Comparison of ENCODE assay signal across 39 mouse cellular contexts in genomic region chr4:129479863-129480262, GRCm38 (mm10). TPM values are rescaled to one million over a fixed set of nuclear protein-coding genes. Genes with fewer than 3 reads are reported as not detected.
"Had no signal": no experiment of that assay in that cellular context is flagged by ENCODE, and none has a peak within 500 bp of the region (broad histone marks: within the 10 kb centered on the region; RNA-seq: fewer than 3 reads in every experiment).

No protein-coding gene starts in this region.

- H3K4me3 ChIP-seq: heart, adult 2 months; heart, embryonic 13.5 days; heart, embryonic 15.5 days; hindbrain, embryonic 13.5 days; hindbrain, embryonic 15.5 days; kidney, embryonic 15.5 days; limb, embryonic 10.5 days; limb, embryonic 12.5 days had no signal

- DNase-seq: gastrocnemius, postnatal 14 days; gastrocnemius, postnatal 36 days; heart, adult 11 months; heart, adult 2 months; heart, postnatal 14 days; heart, postnatal 36 days; kidney, adult 11 months; kidney, adult 2 months; kidney, adult 9 months; kidney, postnatal 14 days; kidney, postnatal 36 days; layer of hippocampus, adult 9-11 months; layer of hippocampus, postnatal 36 days; liver had no signal

- H3K27me3 ChIP-seq: heart, embryonic 13.5 days; heart, embryonic 15.5 days; hindbrain, embryonic 13.5 days; hindbrain, embryonic 15.5 days; kidney, embryonic 15.5 days; limb, embryonic 12.5 days had no signal

- H3K9me3 ChIP-seq: heart, embryonic 13.5 days; heart, embryonic 15.5 days; hindbrain, embryonic 13.5 days; hindbrain, embryonic 15.5 days; kidney, embryonic 15.5 days; limb, embryonic 10.5 days; limb, embryonic 12.5 days had no signal

- H3K4me2 ChIP-seq: heart, embryonic 11.5 days; heart, embryonic 13.5 days; heart, embryonic 15.5 days; hindbrain, embryonic 13.5 days; hindbrain, embryonic 15.5 days; kidney, embryonic 15.5 days; limb, embryonic 12.5 days had no signal

- H3K27ac ChIP-seq: heart, adult 2 months; heart, embryonic 13.5 days; heart, embryonic 15.5 days; hindbrain, embryonic 13.5 days; hindbrain, embryonic 15.5 days; hindbrain, postnatal 0 days; kidney, embryonic 15.5 days; kidney, postnatal 0 days; limb, embryonic 10.5 days; limb, embryonic 12.5 days; liver, embryonic 14.5 days had no signal

- ATAC-seq: hindbrain, postnatal 0 days; intestine, embryonic 16.5 days had no signal

- H3K9ac ChIP-seq: heart, embryonic 13.5 days; heart, embryonic 15.5 days; hindbrain, embryonic 13.5 days; hindbrain, embryonic 15.5 days; kidney, embryonic 15.5 days; limb, embryonic 12.5 days; liver, embryonic 14.5 days had no signal

- H3K4me1 ChIP-seq: heart, embryonic 13.5 days; heart, embryonic 15.5 days; hindbrain, embryonic 13.5 days; hindbrain, embryonic 15.5 days; kidney, embryonic 15.5 days; limb, embryonic 12.5 days had no signal

RNA-seq across cellular contexts. Expression of gene Tssk3, which starts 11.0 kb away (rescaled TPM):
- total RNA-seq: gastrocnemius, adult 18-20 months; gastrocnemius, adult 8-10 months; gastrocnemius, postnatal 14 days; gastrocnemius, postnatal 36 days; heart, adult 2 months; heart, postnatal 14 days; heart, postnatal 36 days; hematopoietic stem cell, adult 5-6 weeks; hindbrain, postnatal 0 days; layer of hippocampus, postnatal 14 days; layer of hippocampus, postnatal 36 days; left cerebral cortex, adult 18-20 months had no signal
- polyA plus RNA-seq: heart, embryonic 11.5 days; heart, embryonic 13.5 days; heart, embryonic 15.5 days; heart, postnatal 0 days; hindbrain, embryonic 11.5 days; intestine, embryonic 14.5 days; intestine, embryonic 16.5 days; kidney, adult 2 months; kidney, embryonic 15.5 days; kidney, postnatal 0 days; large intestine, adult 2 months; limb, embryonic 10.5 days; limb, embryonic 12.5 days; limb, embryonic 14.5 days; liver, embryonic 14.5 days had no signal

RNA-seq across cellular contexts. Expression of gene Fam229a, which starts 11.1 kb away (rescaled TPM):
- total RNA-seq: gastrocnemius, adult 18-20 months; gastrocnemius, adult 8-10 months; gastrocnemius, postnatal 14 days; gastrocnemius, postnatal 36 days; heart, postnatal 14 days; heart, postnatal 36 days; hematopoietic stem cell, adult 5-6 weeks; layer of hippocampus, adult 8-10 months; layer of hippocampus, postnatal 36 days; left cerebral cortex, adult 8-10 months; left cerebral cortex, postnatal 25 days had no signal
- polyA plus RNA-seq: heart, adult 2 months; heart, embryonic 11.5 days; heart, embryonic 13.5 days; heart, embryonic 15.5 days; hindbrain, embryonic 11.5 days; hindbrain, embryonic 13.5 days; intestine, embryonic 14.5 days; intestine, embryonic 16.5 days; kidney, embryonic 15.5 days; limb, embryonic 10.5 days; limb, embryonic 12.5 days; limb, embryonic 14.5 days had no signal

RNA-seq across cellular contexts. Expression of gene Zbtb8b, which starts 39.2 kb away (rescaled TPM):
- total RNA-seq: gastrocnemius, adult 18-20 months; gastrocnemius, adult 8-10 months; gastrocnemius, postnatal 14 days; gastrocnemius, postnatal 36 days; heart, postnatal 36 days; hematopoietic stem cell, adult 5-6 weeks had no signal
